8 mouse cellular contexts compared by ENCODE assay signal in genomic region chr11:121260211-121260906, GRCm38 (mm10). TPM values are rescaled to one million over a fixed set of nuclear protein-coding genes. Genes with fewer than 3 reads are reported as not detected.
DNase-seq lines count a peak whose midpoint lies in the region; ATAC-seq and TF ChIP-seq lines count a peak whose summit lies in the region.

No protein-coding gene starts in this region.

- WGBS in kidney, embryonic 14.5 days, result 0% methylated on average over 50 of the region's 60 CpGs
- WGBS in liver, postnatal 0 days (ENCODE audit: insufficient replicate concordance), result under 1% methylated on average over 42 of the region's 60 CpGs

- no peaks in the 10 kb centered on the region for H3K9me3 ChIP-seq in kidney, embryonic 14.5 days (ENCODE audit: control insufficient read depth, low read length)
- no peaks in the 10 kb centered on the region for H3K9me3 ChIP-seq in liver, postnatal 0 days (ENCODE audit: low read length)

- TF ChIP-seq CTCF in liver, postnatal 0 days (IDR thresholded peaks at IDR 0.05; ENCODE audit: low read depth), result no peak

- peak; percentile 13; the same call in 1 of the 2 replicates for ATAC-seq in granulocyte monocyte progenitor cell, adult 5-6 weeks (replicated peaks; ENCODE audit: poor library complexity, severe bottlenecking)
- peak; percentile 14; the same call in 1 of the 2 replicates for ATAC-seq in kidney, embryonic 14.5 days (ENCODE audit: low FRiP score, low TSS enrichment)
- peak; percentile 41 for ATAC-seq in liver, postnatal 0 days

- peaks cover 20% of the 10 kb centered on the region for H3K4me1 ChIP-seq in kidney, embryonic 14.5 days (ENCODE audit: control insufficient read depth, insufficient read depth, low read length)
- peaks cover 19% of the 10 kb centered on the region for H3K4me1 ChIP-seq in liver, postnatal 0 days (ENCODE audit: insufficient read depth)

- DNase-seq in kidney, adult 18-20 months, result peak; percentile 30
- no peak for DNase-seq in kidney, adult 9 months
- peak; percentile 28 for DNase-seq in embryo, embryonic 10 days (ENCODE audit: low spot score)
- peak; percentile 54 for DNase-seq in liver, postnatal 0 days
- peak; percentile 52 for DNase-seq in neural tube, embryonic 10.5 days (ENCODE audit: extremely low spot score, low spot score)
- DNase-seq in testis, postnatal 10 days (ENCODE audit: low spot score), result peak; percentile 66

- H3K4me2 ChIP-seq in kidney, embryonic 14.5 days (replicated peaks; ENCODE audit: low read depth, low read length), result peak overlapping the region; percentile 93
- peak overlapping the region; percentile 85 for H3K4me2 ChIP-seq in liver, postnatal 0 days (ENCODE audit: low read depth, low read length)

- peaks cover 30% of the 10 kb centered on the region for H3K36me3 ChIP-seq in kidney, embryonic 14.5 days (ENCODE audit: control insufficient read depth, insufficient read depth, low read length)
- peaks cover 30% of the 10 kb centered on the region for H3K36me3 ChIP-seq in liver, postnatal 0 days (replicated peaks; ENCODE audit: insufficient read depth, low read length)

- TF ChIP-seq EP300 in liver, postnatal 0 days (IDR thresholded peaks at IDR 0.05; ENCODE audit: low read depth), result no peak

- H3K9ac ChIP-seq in kidney, embryonic 14.5 days (ENCODE audit: low read depth, low read length), result peak overlapping the region; percentile 93
- peak overlapping the region; percentile 96 for H3K9ac ChIP-seq in liver, postnatal 0 days (replicated peaks)

- H3K27ac ChIP-seq in kidney, embryonic 14.5 days (ENCODE audit: low read depth, low read length), result peak overlapping the region; percentile 44
- H3K27ac ChIP-seq in liver, postnatal 0 days (ENCODE audit: low read depth), result peak overlapping the region; percentile 92

- H3K27me3 ChIP-seq in kidney, embryonic 14.5 days (ENCODE audit: control insufficient read depth, insufficient read depth, low read length), result no peaks in the 10 kb centered on the region
- no peaks in the 10 kb centered on the region for H3K27me3 ChIP-seq in liver, postnatal 0 days (ENCODE audit: insufficient read depth, low read length)

- H3K4me3 ChIP-seq in kidney, embryonic 14.5 days (ENCODE audit: low read length), result peak overlapping the region; percentile 84
- H3K4me3 ChIP-seq in liver, postnatal 0 days (ENCODE audit: low read depth, low read length), result peak overlapping the region; percentile 91

RNA-seq across cellular contexts. Expression of gene Foxk2, which starts 0.6 kb away (rescaled TPM):
- 35.7 and 40.4 TPM in 2 replicates for total RNA-seq in granulocyte monocyte progenitor cell, adult 5-6 weeks (2014; fragmentation: Nextera tagmentation)
- 25.3 and 26.1 TPM in 2 replicates for total RNA-seq in granulocyte monocyte progenitor cell, adult 5-6 weeks (2017)
- 10.5 and 10.8 TPM in 2 replicates for polyA plus RNA-seq in kidney, embryonic 14.5 days (2014; fragmentation: Nextera tagmentation; extraction: Ambion mirVana)
- polyA plus RNA-seq in liver, postnatal 0 days (2015; fragmentation: Nextera tagmentation; extraction: Ambion mirVana), result 2.3 and 2.6 TPM in 2 replicates

RNA-seq across cellular contexts. Expression of gene Narf, which starts 23.3 kb away (rescaled TPM):
- 10.4 and 22.0 TPM in 2 replicates for total RNA-seq in granulocyte monocyte progenitor cell, adult 5-6 weeks (2014; fragmentation: Nextera tagmentation)
- total RNA-seq in granulocyte monocyte progenitor cell, adult 5-6 weeks (2017), result 14.7 and 21.0 TPM in 2 replicates
- polyA plus RNA-seq in kidney, embryonic 14.5 days (2014; fragmentation: Nextera tagmentation; extraction: Ambion mirVana), result 27.5 and 53.1 TPM in 2 replicates
- 27.8 and 39.1 TPM in 2 replicates for polyA plus RNA-seq in liver, postnatal 0 days (2015; fragmentation: Nextera tagmentation; extraction: Ambion mirVana)

RNA-seq across cellular contexts. Expression of gene Cybc1, which starts 31.2 kb away (rescaled TPM):
- total RNA-seq in granulocyte monocyte progenitor cell, adult 5-6 weeks (2014; fragmentation: Nextera tagmentation), result 51.9 and 70.5 TPM in 2 replicates
- total RNA-seq in granulocyte monocyte progenitor cell, adult 5-6 weeks (2017), result 32.9 and 54.6 TPM in 2 replicates
- 24.5 and 33.0 TPM in 2 replicates for polyA plus RNA-seq in kidney, embryonic 14.5 days (2014; fragmentation: Nextera tagmentation; extraction: Ambion mirVana)
- polyA plus RNA-seq in liver, postnatal 0 days (2015; fragmentation: Nextera tagmentation; extraction: Ambion mirVana), result 13.3 and 15.0 TPM in 2 replicates

RNA-seq across cellular contexts. Expression of gene Ogfod3, which starts 55.8 kb away (rescaled TPM):
- 13.1 and 15.1 TPM in 2 replicates for total RNA-seq in granulocyte monocyte progenitor cell, adult 5-6 weeks (2014; fragmentation: Nextera tagmentation)
- 7.7 and 10.3 TPM in 2 replicates for total RNA-seq in granulocyte monocyte progenitor cell, adult 5-6 weeks (2017)
- 28.5 and 31.3 TPM in 2 replicates for polyA plus RNA-seq in kidney, embryonic 14.5 days (2014; fragmentation: Nextera tagmentation; extraction: Ambion mirVana)
- polyA plus RNA-seq in liver, postnatal 0 days (2015; fragmentation: Nextera tagmentation; extraction: Ambion mirVana), result 17.7 and 17.9 TPM in 2 replicates

RNA-seq across cellular contexts. Expression of gene Hexdc, which starts 56.1 kb away (rescaled TPM):
- total RNA-seq in granulocyte monocyte progenitor cell, adult 5-6 weeks (2014; fragmentation: Nextera tagmentation), result 5.6 and 11.5 TPM in 2 replicates
- total RNA-seq in granulocyte monocyte progenitor cell, adult 5-6 weeks (2017), result 2.4 and 4.8 TPM in 2 replicates
- polyA plus RNA-seq in kidney, embryonic 14.5 days (2014; fragmentation: Nextera tagmentation; extraction: Ambion mirVana), result 10.1 and 10.3 TPM in 2 replicates
- 2.3 and 3.2 TPM in 2 replicates for polyA plus RNA-seq in liver, postnatal 0 days (2015; fragmentation: Nextera tagmentation; extraction: Ambion mirVana)
